Mouse (Mus musculus) liver, postnatal 0 days (tissue): ENCODE data around the gene Olfm1. TPM values are rescaled to one million over a fixed set of nuclear protein-coding genes. Genes with fewer than 3 reads are reported as not detected.

ENCODE experiments used
- ATAC-seq: fragments of 200-750 bp; cut with Nextera tagmentation; 2 replicates; pipeline ENCODE4 v1.8.0; 2017; ENCODE audit warnings: mild to moderate bottlenecking, moderate library complexity
- DNase-seq: peaks from one replicate; pipeline ENCODE4 v3.0.0-alpha.2; 2016
- H3K27ac ChIP-seq: fragments of 300-500 bp; sonication (generic); 2 replicates; pipeline ENCODE4 v1.5.1; 2014; ENCODE audit warnings: antibody characterized with exemption, moderate library complexity, mild to moderate bottlenecking, low read depth
- H3K27me3 ChIP-seq: fragments of 300-500 bp; sonication (generic); 2 replicates; pipeline ENCODE4 v1.6.1; 2014; ENCODE audit warnings: low read length, control low read depth, mixed read lengths; ENCODE audit not compliant: insufficient read depth
- H3K36me3 ChIP-seq: fragments of 300-500 bp; sonication (generic); replicated peaks from 2 replicates; pipeline ENCODE4 v1.6.1; 2014; ENCODE audit warnings: mild to moderate bottlenecking, control low read depth, low read length, moderate library complexity, mixed read lengths; ENCODE audit not compliant: insufficient read depth
- H3K4me1 ChIP-seq: fragments of 300-500 bp; sonication (generic); 2 replicates; pipeline ENCODE4 v1.6.1; 2014; ENCODE audit warnings: antibody characterized with exemption, mild to moderate bottlenecking, control low read depth; ENCODE audit not compliant: insufficient read depth
- H3K4me2 ChIP-seq: fragments of 300-500 bp; sonication (generic); 2 replicates; pipeline ENCODE4 v1.6.1; 2014; ENCODE audit warnings: low read depth, mild to moderate bottlenecking, low read length, moderate library complexity, mixed read lengths
- H3K4me3 ChIP-seq: fragments of 300-500 bp; sonication (generic); 2 replicates; pipeline ENCODE4 v1.5.1; 2014; ENCODE audit warnings: low read depth, low read length
- H3K9ac ChIP-seq: fragments of 300-500 bp; sonication (generic); replicated peaks from 2 replicates; pipeline ENCODE4 v1.6.1; 2014; ENCODE audit warnings: mild to moderate bottlenecking, moderate library complexity
- H3K9me3 ChIP-seq: fragments of 300-500 bp; sonication (generic); 2 replicates; pipeline ENCODE4 v1.6.1; 2016; ENCODE audit warnings: mild to moderate bottlenecking, control low read depth, low read length, mixed read lengths
- CTCF ChIP-seq: sonication (generic); IDR thresholded peaks from 2 replicates; pipeline ENCODE4 v1.5.1; 2016; ENCODE audit warnings: antibody characterized with exemption, low read depth
- EP300 ChIP-seq: IDR thresholded peaks from 2 replicates; pipeline ENCODE4 v1.6.1; 2016; ENCODE audit warnings: antibody characterized with exemption, low read depth, mild to moderate bottlenecking
- WGBS: fragments of 180-500 bp; shearing (Covaris S2); extraction: QIAGEN DNeasy Blood & Tissue Kit; methylation state at CpG from one replicate; pipeline ENCODE4 v1.1.7; 2014; ENCODE audit not compliant: insufficient replicate concordance; 5-methylcytosine and 5-hydroxymethylcytosine counted together
- polyA plus RNA-seq: library from polyadenylated mRNA; unstranded; fragments of >200 nt; fragmentation: Nextera tagmentation; extraction: Ambion mirVana; gene quantifications from 2 replicates; pipeline ENCODE4 v1.2.1, GENCODE M21; 2015

Olfm1 gene
- polyA plus RNA-seq, 1 experiment from 2014 or later = 2.4 TPM

GRCm38 (mm10) chr2:28149688-28150087, 43.1 kb upstream of the Olfm1 start:
- Histone ChIP-seq H3K4me3 (no peak overlapping the region), H3K27me3 (no peaks in the 10 kb centered on the region), H3K4me2 (no peak overlapping the region), H3K9me3 (peaks cover 4% of the 10 kb centered on the region; the same call in 1 of the 2 replicates), H3K27ac (no peak overlapping the region), H3K36me3 (no peaks in the 10 kb centered on the region), H3K9ac (no peak overlapping the region), H3K4me1 (no peaks in the 10 kb centered on the region)
- 73% methylated on average over 11 of the region's 11 CpGs for WGBS
- DNase-seq (no peak), ATAC-seq (no peak)
- TF ChIP-seq EP300 = no peak
- TF ChIP-seq CTCF = no peak

- Histone ChIP-seq H3K36me3 (no peaks in the 10 kb centered on the region), H3K4me2 (no peak overlapping the region), H3K27ac (no peak overlapping the region), H3K27me3 (no peaks in the 10 kb centered on the region), H3K9ac (no peak overlapping the region), H3K4me3 (no peak overlapping the region), H3K4me1 (no peaks in the 10 kb centered on the region), H3K9me3 (no peaks in the 10 kb centered on the region)
- no peak for DNase-seq
- WGBS = 81% methylated on average over 7 of the region's 7 CpGs
- ATAC-seq = no peak
- TF ChIP-seq EP300 = no peak
- no peak for TF ChIP-seq CTCF
These were observed 32.2 kb upstream of the Olfm1 start for GRCm38 (mm10) chr2:28160568-28160967.

DNA sequence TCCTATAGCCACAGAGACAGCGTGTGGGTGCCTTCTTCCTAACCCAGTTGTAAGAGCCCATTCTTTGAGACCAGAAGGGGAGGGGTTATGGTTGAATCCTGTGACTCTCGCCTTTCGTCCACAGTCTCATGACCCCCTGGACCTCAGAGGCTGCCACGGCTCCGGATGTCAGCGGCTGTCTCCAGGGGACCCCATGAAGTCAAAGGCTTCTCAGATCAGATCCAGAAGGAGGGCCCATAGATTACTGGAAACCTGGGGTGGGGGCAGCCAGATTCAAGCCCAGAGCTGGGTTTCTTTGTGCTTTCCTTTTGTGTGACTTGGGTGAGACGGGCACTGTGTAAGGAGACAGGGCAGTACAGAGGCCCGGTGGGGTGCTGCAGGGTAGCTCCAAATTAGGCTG, 27.2 kb upstream of the Olfm1 start:
- TF ChIP-seq CTCF = no peak
- no peak for TF ChIP-seq EP300
- DNase-seq = no peak
- ATAC-seq = no peak
- H3K27me3 ChIP-seq = 0 out of 2 replicates have a peak, but pooled peaks cover 2% of the 10 kb centered on the region
- WGBS = 74% methylated on average over 8 of the region's 8 CpGs
- H3K9ac ChIP-seq = no peak overlapping the region
- no peak overlapping the region for H3K4me2 ChIP-seq
- no peaks in the 10 kb centered on the region for H3K9me3 ChIP-seq
- H3K4me3 ChIP-seq = no peak overlapping the region
- H3K27ac ChIP-seq = no peak overlapping the region
- H3K36me3 ChIP-seq = no peaks in the 10 kb centered on the region
- H3K4me1 ChIP-seq = no peaks in the 10 kb centered on the region

DNA sequence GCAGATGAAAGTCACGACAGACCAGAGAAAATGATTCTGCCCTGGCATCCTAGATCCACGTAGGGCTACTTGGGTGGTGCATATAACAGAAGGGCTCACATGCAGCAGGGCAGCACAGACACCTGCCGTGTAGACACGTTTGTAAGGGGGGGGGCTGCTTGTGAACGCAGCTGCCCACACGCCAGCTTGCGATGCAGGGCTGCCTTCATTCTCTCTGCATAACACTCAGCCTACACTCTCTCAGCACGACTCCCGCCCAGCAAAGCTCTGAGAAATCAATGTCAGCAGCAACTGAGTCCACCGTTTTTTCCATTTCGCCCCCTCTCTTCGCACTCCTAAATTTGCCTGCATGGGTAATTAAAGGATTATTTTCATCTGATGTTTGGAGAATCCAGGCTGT, 23.5 kb upstream of the Olfm1 start:
- H3K4me2 ChIP-seq = no peak overlapping the region
- no peaks in the 10 kb centered on the region for H3K9me3 ChIP-seq
- H3K27ac ChIP-seq = no peak overlapping the region
- ATAC-seq = no peak
- H3K36me3 ChIP-seq = no peaks in the 10 kb centered on the region
- H3K4me1 ChIP-seq = no peaks in the 10 kb centered on the region
- TF ChIP-seq EP300 (no peak), CTCF (no peak)
- 65% methylated on average over 12 of the region's 12 CpGs for WGBS
- DNase-seq = no peak
- no peak overlapping the region for H3K9ac ChIP-seq
- H3K4me3 ChIP-seq = no peak overlapping the region
- H3K27me3 ChIP-seq = 0 out of 2 replicates have a peak, but pooled peaks cover 2% of the 10 kb centered on the region

DNA sequence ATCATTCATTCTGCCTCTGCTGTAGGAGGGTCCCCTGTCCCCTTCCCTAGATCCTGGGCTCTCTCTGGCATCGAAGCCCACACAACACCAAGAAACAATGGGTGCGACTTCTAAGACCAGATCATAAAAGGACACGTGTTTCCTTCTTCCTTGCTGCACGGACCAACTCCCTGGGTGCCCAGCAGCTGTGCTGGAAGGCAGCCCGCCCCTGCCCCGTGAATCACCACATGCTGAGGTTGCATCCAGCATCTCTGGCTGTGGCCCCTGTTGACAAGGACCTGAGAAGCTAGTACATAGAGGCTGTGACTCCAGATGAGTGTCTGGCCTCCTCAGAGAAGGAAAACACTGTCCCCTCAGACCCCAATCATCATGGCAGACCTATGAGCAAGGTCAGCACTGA, 20.8 kb upstream of the Olfm1 start:
- no peak overlapping the region for H3K4me2 ChIP-seq
- no peaks in the 10 kb centered on the region for H3K9me3 ChIP-seq
- no peak overlapping the region for H3K9ac ChIP-seq
- ATAC-seq (no peak), DNase-seq (no peak)
- no peaks in the 10 kb centered on the region for H3K4me1 ChIP-seq
- 56% methylated on average over 6 of the region's 6 CpGs for WGBS
- H3K36me3 ChIP-seq = no peaks in the 10 kb centered on the region
- H3K27me3 ChIP-seq = 0 out of 2 replicates have a peak, but pooled peaks cover 2% of the 10 kb centered on the region
- H3K4me3 ChIP-seq = no peak overlapping the region
- H3K27ac ChIP-seq = no peak overlapping the region
- no peak for TF ChIP-seq EP300
- TF ChIP-seq CTCF = no peak

- H3K4me3 ChIP-seq = no peak overlapping the region
- no peaks in the 10 kb centered on the region for H3K9me3 ChIP-seq
- no peak overlapping the region for H3K4me2 ChIP-seq
- 32% methylated on average over 11 of the region's 11 CpGs for WGBS
- TF ChIP-seq EP300 (no peak), CTCF (no peak)
- H3K36me3 ChIP-seq = no peaks in the 10 kb centered on the region
- 0 out of 2 replicates have a peak, but pooled peaks cover 2% of the 10 kb centered on the region for H3K27me3 ChIP-seq
- DNase-seq = no peak
- H3K9ac ChIP-seq = no peak overlapping the region
- no peak overlapping the region for H3K27ac ChIP-seq
- no peaks in the 10 kb centered on the region for H3K4me1 ChIP-seq
- ATAC-seq = no peak
These were observed 19.3 kb upstream of the Olfm1 start for GRCm38 (mm10) chr2:28173225-28174141.
